Mouse (Mus musculus): ENCODE results near the gene Zc3h12d. TPM values are rescaled to one million over a fixed set of nuclear protein-coding genes. Genes with fewer than 3 reads are reported as not detected.
A peak's percentile ranks its signal among the peaks of the same experiment; 100 is the strongest.

Zc3h12d gene
- polyA plus RNA-seq, 1 experiment = not detected

- no peaks in the 10 kb centered on the region for H3K79me2 ChIP-seq (ENCODE audit: control insufficient read depth, insufficient read depth)
- H3K36me3 ChIP-seq (ENCODE audit: control insufficient read depth, insufficient read depth) = no peaks in the 10 kb centered on the region
- TF ChIP-seq MYOG (IDR thresholded peaks at IDR 0.05; ENCODE audit: control insufficient read depth in 1 of 3, insufficient read depth in 1 of 3, insufficient read length in 2 of 3, low read depth in 2 of 3) = no peak
- no peak for TF ChIP-seq SRF (IDR thresholded peaks at IDR 0.05; ENCODE audit: control insufficient read depth, insufficient read length, low read depth)
- no peaks in the 10 kb centered on the region for H3K27me3 ChIP-seq (ENCODE audit: control insufficient read depth, insufficient read depth, insufficient read length)
- no peak overlapping the region for H3ac ChIP-seq (ENCODE audit: control insufficient read depth, insufficient read length)
- no peak overlapping the region for H3K4me3 ChIP-seq
- peak overlapping the region; percentile 15 for H3K4me2 ChIP-seq (ENCODE audit: low read depth)
These were observed 56.1 kb downstream of the Zc3h12d start for GRCm38 (mm10) chr10:7888256-7888868.

- Histone ChIP-seq H3ac (ENCODE audit: control insufficient read depth, insufficient read length) (no peak overlapping the region), H3K4me2 (ENCODE audit: low read depth) (no peak overlapping the region), H3K4me3 (no peak overlapping the region), H3K27me3 (ENCODE audit: control insufficient read depth, insufficient read depth, insufficient read length) (no peaks in the 10 kb centered on the region), H3K79me2 (ENCODE audit: control insufficient read depth, insufficient read depth) (no peaks in the 10 kb centered on the region), H3K36me3 (ENCODE audit: control insufficient read depth, insufficient read depth) (peaks cover 9% of the 10 kb centered on the region)
- TF ChIP-seq REST (IDR thresholded peaks at IDR 0.05; ENCODE audit: insufficient read depth, insufficient read length) (no peak), POLR2AphosphoS2 (IDR thresholded peaks at IDR 0.05; ENCODE audit: insufficient read length, low read depth) (no peak), CEBPB (IDR thresholded peaks at IDR 0.05; ENCODE audit: insufficient read depth, poor library complexity, severe bottlenecking) (no peak)
These were observed 68.7 kb downstream of the Zc3h12d start for GRCm38 (mm10) chr10:7900719-7901627.

GRCm38 (mm10) chr10:7904157-7904556 lies 71.9 kb downstream of the Zc3h12d start:
- no peaks in the 10 kb centered on the region for H3K79me2 ChIP-seq (ENCODE audit: control insufficient read depth, insufficient read depth)
- H3K4me3 ChIP-seq = no peak overlapping the region
- no peak overlapping the region for H3ac ChIP-seq (ENCODE audit: control insufficient read depth, insufficient read length)
- no peak for TF ChIP-seq REST (IDR thresholded peaks at IDR 0.05; ENCODE audit: insufficient read depth, insufficient read length)
- TF ChIP-seq POLR2AphosphoS2 (IDR thresholded peaks at IDR 0.05; ENCODE audit: insufficient read length, low read depth) = peak; percentile 66
- no peak overlapping the region for H3K4me2 ChIP-seq (ENCODE audit: low read depth)
- peaks cover 35% of the 10 kb centered on the region for H3K36me3 ChIP-seq (ENCODE audit: control insufficient read depth, insufficient read depth)
- H3K27me3 ChIP-seq (ENCODE audit: control insufficient read depth, insufficient read depth, insufficient read length) = no peaks in the 10 kb centered on the region

- H3ac ChIP-seq (ENCODE audit: control insufficient read depth, insufficient read length) = no peak overlapping the region
- no peaks in the 10 kb centered on the region for H3K27me3 ChIP-seq (ENCODE audit: control insufficient read depth, insufficient read depth, insufficient read length)
- H3K36me3 ChIP-seq (ENCODE audit: control insufficient read depth, insufficient read depth) = peaks cover 51% of the 10 kb centered on the region
- no peak for TF ChIP-seq USF1 (IDR thresholded peaks at IDR 0.05; ENCODE audit: low read depth)
- TF ChIP-seq REST (IDR thresholded peaks at IDR 0.05; ENCODE audit: insufficient read depth, insufficient read length) = no peak
- no peak for TF ChIP-seq POLR2AphosphoS2 (IDR thresholded peaks at IDR 0.05; ENCODE audit: insufficient read length, low read depth)
- TF ChIP-seq MAX (IDR thresholded peaks at IDR 0.05; ENCODE audit: low read depth) = no peak
- no peak for TF ChIP-seq TCF12 (IDR thresholded peaks at IDR 0.05; ENCODE audit: insufficient read depth, poor library complexity, severe bottlenecking)
- no peak for TF ChIP-seq MYOD1 (IDR thresholded peaks at IDR 0.05; ENCODE audit: control insufficient read depth in 1 of 3, insufficient read length in 2 of 3, low read depth in 2 of 3)
- no peak for TF ChIP-seq CEBPB (IDR thresholded peaks at IDR 0.05; ENCODE audit: insufficient read depth, poor library complexity, severe bottlenecking)
- TF ChIP-seq MYOG (IDR thresholded peaks at IDR 0.05; ENCODE audit: control insufficient read depth in 1 of 3, insufficient read depth in 1 of 3, insufficient read length in 2 of 3, low read depth in 2 of 3) = no peak
- TF ChIP-seq E2F4 (IDR thresholded peaks at IDR 0.05; ENCODE audit: insufficient read depth) = no peak
- TF ChIP-seq TCF3 (IDR thresholded peaks at IDR 0.05; ENCODE audit: insufficient read length, low read depth) = no peak
- no peak for TF ChIP-seq POLR2A (IDR thresholded peaks at IDR 0.05; ENCODE audit: insufficient read length, low read depth)
- no peak for TF ChIP-seq SRF (IDR thresholded peaks at IDR 0.05; ENCODE audit: control insufficient read depth, insufficient read length, low read depth)
- H3K79me2 ChIP-seq (ENCODE audit: control insufficient read depth, insufficient read depth) = peaks cover 3% of the 10 kb centered on the region
- H3K4me2 ChIP-seq (ENCODE audit: low read depth) = no peak overlapping the region
- no peak overlapping the region for H3K4me3 ChIP-seq
These were observed 74.9 kb downstream of the Zc3h12d start for GRCm38 (mm10) chr10:7907151-7907550.

- TF ChIP-seq E2F4 (IDR thresholded peaks at IDR 0.05; ENCODE audit: insufficient read depth) = no peak
- no peak for TF ChIP-seq USF1 (IDR thresholded peaks at IDR 0.05; ENCODE audit: low read depth)
- TF ChIP-seq MYOD1 (IDR thresholded peaks at IDR 0.05; ENCODE audit: control insufficient read depth in 1 of 3, insufficient read length in 2 of 3, low read depth in 2 of 3) = no peak
- no peak for TF ChIP-seq POLR2A (IDR thresholded peaks at IDR 0.05; ENCODE audit: insufficient read length, low read depth)
- no peak for TF ChIP-seq MAX (IDR thresholded peaks at IDR 0.05; ENCODE audit: low read depth)
- no peak for TF ChIP-seq TCF12 (IDR thresholded peaks at IDR 0.05; ENCODE audit: insufficient read depth, poor library complexity, severe bottlenecking)
- TF ChIP-seq TCF3 (IDR thresholded peaks at IDR 0.05; ENCODE audit: insufficient read length, low read depth) = no peak
- Histone ChIP-seq H3K4me2 (ENCODE audit: low read depth) (no peak overlapping the region), H3K4me3 (no peak overlapping the region), H3K36me3 (ENCODE audit: control insufficient read depth, insufficient read depth) (peaks cover 50% of the 10 kb centered on the region), H3ac (ENCODE audit: control insufficient read depth, insufficient read length) (no peak overlapping the region), H3K27me3 (ENCODE audit: control insufficient read depth, insufficient read depth, insufficient read length) (no peaks in the 10 kb centered on the region), H3K79me2 (ENCODE audit: control insufficient read depth, insufficient read depth) (peaks cover 27% of the 10 kb centered on the region)
These were observed 79.0 kb downstream of the Zc3h12d start for GRCm38 (mm10) chr10:7911268-7911667.

Other genes with a start within 250 kb of the Zc3h12d start
- gene Lrp11, start 242.7 kb upstream of the Zc3h12d start, polyA plus RNA-seq (2012; fragmentation: generic; extraction: Trizol) = 4.8 TPM
- gene Nup43, start 165.0 kb upstream of the Zc3h12d start, polyA plus RNA-seq (2012; fragmentation: generic; extraction: Trizol) = 15.4 TPM
- 61.6 TPM for gene Pcmt1, start 151.3 kb upstream of the Zc3h12d start, polyA plus RNA-seq (2012; fragmentation: generic; extraction: Trizol)
- 5.0 TPM for gene Lats1, start 151.3 kb upstream of the Zc3h12d start, polyA plus RNA-seq (2012; fragmentation: generic; extraction: Trizol)
- gene Katna1, start 106.5 kb upstream of the Zc3h12d start, polyA plus RNA-seq (2012; fragmentation: generic; extraction: Trizol) = 22.6 TPM
- gene Ginm1, start 39.6 kb upstream of the Zc3h12d start, polyA plus RNA-seq (2012; fragmentation: generic; extraction: Trizol) = 22.2 TPM
- gene Ppil4, start 39.6 kb upstream of the Zc3h12d start, polyA plus RNA-seq (2012; fragmentation: generic; extraction: Trizol) = 4.2 TPM
- 34.0 TPM for gene Tab2, start 123.8 kb downstream of the Zc3h12d start, polyA plus RNA-seq (2012; fragmentation: generic; extraction: Trizol)